Mouse (Mus musculus) kidney, embryonic 14.5 days (tissue): Measurements from ENCODE around the gene Man2a1. TPM values are rescaled to one million over a fixed set of nuclear protein-coding genes. Genes with fewer than 3 reads are reported as not detected.

Experiments used
- ATAC-seq: fragments of 200-750 bp; cut with Nextera tagmentation; 2 replicates; pipeline ENCODE4 v1.8.0; 2017; ENCODE audit warnings: moderate number of reproducible peaks, mild to moderate bottlenecking, moderate TSS enrichment, moderate library complexity; ENCODE audit not compliant: low FRiP score, low TSS enrichment
- H3K27ac ChIP-seq: fragments of 300-500 bp; sonication (generic); 2 replicates; pipeline ENCODE4 v1.5.1; 2014; ENCODE audit warnings: low read depth, mild to moderate bottlenecking, low read length, moderate library complexity, mixed read lengths
- H3K27me3 ChIP-seq: fragments of 300-500 bp; sonication (generic); 2 replicates; pipeline ENCODE4 v1.6.1; 2014; ENCODE audit warnings: mild to moderate bottlenecking, low read length; ENCODE audit not compliant: control insufficient read depth, insufficient read depth
- H3K36me3 ChIP-seq: fragments of 300-500 bp; sonication (generic); 2 replicates; pipeline ENCODE4 v1.6.1; 2014; ENCODE audit warnings: low read length, mixed read lengths; ENCODE audit not compliant: control insufficient read depth, insufficient read depth
- H3K4me1 ChIP-seq: fragments of 300-500 bp; sonication (generic); 2 replicates; pipeline ENCODE4 v1.6.1; 2014; ENCODE audit warnings: low read length, mixed read lengths; ENCODE audit not compliant: control insufficient read depth, insufficient read depth
- H3K4me2 ChIP-seq: fragments of 300-500 bp; sonication (generic); replicated peaks from 2 replicates; pipeline ENCODE4 v1.6.1; 2014; ENCODE audit warnings: low read depth, mild to moderate bottlenecking, low read length
- H3K4me3 ChIP-seq: fragments of 300-500 bp; sonication (generic); 2 replicates; pipeline ENCODE4 v1.5.1; 2014; ENCODE audit warnings: mild to moderate bottlenecking, low read length
- H3K9ac ChIP-seq: fragments of 300-500 bp; sonication (generic); 2 replicates; pipeline ENCODE4 v1.6.1; 2014; ENCODE audit warnings: low read depth, mild to moderate bottlenecking, low read length, moderate library complexity
- H3K9me3 ChIP-seq: fragments of 300-500 bp; sonication (generic); 2 replicates; pipeline ENCODE4 v1.6.1; 2016; ENCODE audit warnings: low read length; ENCODE audit not compliant: control insufficient read depth
- WGBS: fragments of 180-500 bp; shearing (Covaris S2); extraction: QIAGEN DNeasy Blood & Tissue Kit; methylation state at CpG from one replicate; pipeline ENCODE4 v1.1.7; 2014; 5-methylcytosine and 5-hydroxymethylcytosine counted together
- polyA plus RNA-seq: library from polyadenylated mRNA; unstranded; fragments of >200 nt; fragmentation: Nextera tagmentation; extraction: Ambion mirVana; gene quantifications from 2 replicates; pipeline ENCODE4 v1.2.1, GENCODE M21; 2014

Man2a1 gene
- polyA plus RNA-seq, 1 experiment from 2014 or later: 12.5 TPM

- no peak for ATAC-seq
- Histone ChIP-seq H3K36me3 (peaks cover 11% of the 10 kb centered on the region; the same call in 1 of the 2 replicates), H3K4me2 (no peak overlapping the region), H3K9me3 (0 out of 2 replicates have a peak, but pooled peaks cover 3% of the 10 kb centered on the region), H3K4me3 (no peak overlapping the region), H3K4me1 (peaks cover 7% of the 10 kb centered on the region), H3K27me3 (no peaks in the 10 kb centered on the region), H3K27ac (no peak overlapping the region), H3K9ac (no peak overlapping the region)
- 61% methylated on average over 8 of the region's 8 CpGs for WGBS
These were observed 146.2 kb downstream of the Man2a1 start for GRCm38 (mm10) chr17:64746637-64747225.

DNA sequence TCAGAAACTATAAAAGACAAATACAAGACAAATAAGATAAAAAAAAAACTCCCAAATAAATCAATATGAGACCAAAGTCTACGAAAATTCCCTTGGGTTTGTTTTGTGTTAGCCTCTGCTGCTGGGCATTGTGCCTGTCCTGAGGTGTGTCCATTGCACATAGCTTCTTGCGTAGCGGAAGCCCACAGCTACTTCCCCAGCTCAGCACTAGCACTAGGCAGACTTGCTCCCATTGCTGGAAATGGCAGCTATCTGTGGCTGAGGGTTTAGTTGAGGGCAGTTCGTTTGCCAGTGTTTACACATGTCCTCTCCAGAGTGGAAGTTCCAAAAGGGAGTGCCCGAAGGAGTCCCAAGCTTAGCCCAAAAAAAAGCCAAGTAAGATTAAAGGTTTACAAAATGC is 146.9 kb downstream of the Man2a1 start:
- Histone ChIP-seq H3K9me3 (0 out of 2 replicates have a peak, but pooled peaks cover 3% of the 10 kb centered on the region), H3K4me3 (no peak overlapping the region), H3K4me1 (peaks cover 3% of the 10 kb centered on the region), H3K4me2 (no peak overlapping the region), H3K36me3 (peaks cover 11% of the 10 kb centered on the region; the same call in 1 of the 2 replicates), H3K9ac (no peak overlapping the region), H3K27ac (no peak overlapping the region), H3K27me3 (no peaks in the 10 kb centered on the region)
- WGBS: 79% methylated on average over 5 of the region's 5 CpGs
- no peak for ATAC-seq

DNA sequence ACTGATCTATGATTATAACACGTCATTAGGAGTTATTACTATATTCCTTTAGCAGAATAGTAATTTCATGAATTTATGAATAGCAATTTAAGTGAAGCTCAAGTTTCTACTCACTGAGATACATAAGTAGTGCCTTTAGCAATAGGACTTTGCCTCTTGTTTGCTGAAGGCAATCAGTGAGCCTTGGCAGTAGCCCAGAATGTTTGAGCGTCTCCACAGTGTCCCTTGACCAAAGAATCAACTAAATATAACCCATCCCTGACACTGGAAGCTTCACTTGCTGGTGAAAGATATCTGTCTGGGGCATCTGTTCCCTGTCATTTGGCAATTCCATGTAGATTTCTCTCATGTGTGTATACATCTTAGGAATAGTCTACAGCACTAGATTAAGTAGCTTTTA is 147.6 kb downstream of the Man2a1 start:
- ATAC-seq: no peak
- Histone ChIP-seq H3K4me2 (no peak overlapping the region), H3K27ac (no peak overlapping the region), H3K4me1 (no peaks in the 10 kb centered on the region), H3K36me3 (peaks cover 11% of the 10 kb centered on the region; the same call in 1 of the 2 replicates), H3K9me3 (0 out of 2 replicates have a peak, but pooled peaks cover 3% of the 10 kb centered on the region), H3K9ac (no peak overlapping the region), H3K4me3 (no peak overlapping the region), H3K27me3 (no peaks in the 10 kb centered on the region)
- 80% methylated on average over 2 of the region's 2 CpGs for WGBS

- 83% methylated on average over 1 of the region's 1 CpGs for WGBS
- no peaks in the 10 kb centered on the region for H3K27me3 ChIP-seq
- ATAC-seq: no peak
- H3K4me3 ChIP-seq: no peak overlapping the region
- H3K4me2 ChIP-seq: no peak overlapping the region
- 0 out of 2 replicates have a peak, but pooled peaks cover 3% of the 10 kb centered on the region for H3K9me3 ChIP-seq
- no peak overlapping the region for H3K27ac ChIP-seq
- H3K9ac ChIP-seq: no peak overlapping the region
- peaks cover 14% of the 10 kb centered on the region; the same call in 1 of the 2 replicates for H3K36me3 ChIP-seq
- H3K4me1 ChIP-seq: no peaks in the 10 kb centered on the region
These were observed 148.6 kb downstream of the Man2a1 start for GRCm38 (mm10) chr17:64749146-64749545.

DNA sequence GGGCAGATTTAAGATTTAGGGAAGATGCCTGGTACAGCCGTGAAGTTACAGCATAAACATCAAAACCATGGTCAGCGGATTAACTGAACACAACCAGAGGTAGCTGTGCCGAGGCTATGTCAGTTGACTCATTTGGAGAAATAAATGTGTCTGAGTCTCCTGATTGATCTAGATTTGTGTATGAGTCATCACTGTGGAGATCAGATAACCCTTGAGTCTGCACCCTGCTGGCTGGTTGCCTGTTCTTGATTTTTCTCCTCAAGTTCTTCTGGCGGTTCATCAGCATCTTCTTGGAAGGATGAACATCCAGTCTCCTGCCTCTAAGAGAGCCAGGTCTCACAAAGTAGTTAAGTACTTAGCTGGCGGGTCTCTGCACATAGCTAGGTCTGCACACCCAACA is 150.7 kb downstream of the Man2a1 start:
- H3K36me3 ChIP-seq: peaks cover 5% of the 10 kb centered on the region; the same call in 1 of the 2 replicates
- no peak for ATAC-seq
- no peak overlapping the region for H3K27ac ChIP-seq
- H3K27me3 ChIP-seq: no peaks in the 10 kb centered on the region
- no peaks in the 10 kb centered on the region for H3K4me1 ChIP-seq
- no peak overlapping the region for H3K4me3 ChIP-seq
- H3K9me3 ChIP-seq: no peaks in the 10 kb centered on the region
- no peak overlapping the region for H3K4me2 ChIP-seq
- WGBS: 79% methylated on average over 5 of the region's 5 CpGs
- H3K9ac ChIP-seq: no peak overlapping the region

- H3K4me2 ChIP-seq: no peak overlapping the region
- no peaks in the 10 kb centered on the region for H3K9me3 ChIP-seq
- no peak for ATAC-seq
- peaks cover 5% of the 10 kb centered on the region; the same call in 1 of the 2 replicates for H3K36me3 ChIP-seq
- H3K4me3 ChIP-seq: no peak overlapping the region
- WGBS: 87% methylated on average over 13 of the region's 13 CpGs
- no peak overlapping the region for H3K27ac ChIP-seq
- no peaks in the 10 kb centered on the region for H3K27me3 ChIP-seq
- H3K4me1 ChIP-seq: no peaks in the 10 kb centered on the region
- H3K9ac ChIP-seq: no peak overlapping the region
These were observed 151.8 kb downstream of the Man2a1 start for GRCm38 (mm10) chr17:64752126-64753019.

DNA sequence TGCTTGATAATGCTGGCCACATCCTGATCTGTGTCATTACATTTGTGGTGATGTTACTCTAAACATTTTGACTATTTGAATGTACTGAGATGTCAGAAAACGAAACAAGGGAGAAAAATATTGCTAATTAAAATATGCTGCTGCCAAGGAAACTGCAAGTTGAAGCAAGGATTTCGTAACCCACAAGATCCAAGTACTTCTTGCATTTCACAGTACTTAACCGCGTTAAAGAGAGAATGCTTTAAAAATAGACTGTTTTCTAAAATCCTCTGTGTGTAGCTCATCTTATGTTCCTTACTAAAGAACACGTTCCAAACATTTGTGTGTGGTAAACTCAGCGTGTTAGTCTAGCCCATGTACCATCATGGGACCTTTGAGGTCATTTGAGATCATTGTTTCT is 153.0 kb downstream of the Man2a1 start:
- Histone ChIP-seq H3K27me3 (no peaks in the 10 kb centered on the region), H3K27ac (no peak overlapping the region), H3K9me3 (no peaks in the 10 kb centered on the region), H3K4me2 (no peak overlapping the region), H3K4me3 (no peak overlapping the region), H3K9ac (no peak overlapping the region), H3K4me1 (no peaks in the 10 kb centered on the region), H3K36me3 (peaks cover 5% of the 10 kb centered on the region; the same call in 1 of the 2 replicates)
- WGBS: 92% methylated on average over 6 of the region's 6 CpGs
- ATAC-seq: no peak

GRCm38 (mm10) chr17:64754142-64754863 is 153.8 kb downstream of the Man2a1 start:
- Histone ChIP-seq H3K4me3 (no peak overlapping the region), H3K9me3 (no peaks in the 10 kb centered on the region), H3K4me2 (no peak overlapping the region), H3K36me3 (peaks cover 5% of the 10 kb centered on the region; the same call in 1 of the 2 replicates), H3K4me1 (no peaks in the 10 kb centered on the region), H3K27me3 (no peaks in the 10 kb centered on the region), H3K27ac (no peak overlapping the region), H3K9ac (no peak overlapping the region)
- WGBS: 74% methylated on average over 9 of the region's 9 CpGs
- ATAC-seq: no peak
